22 mouse cellular contexts compared by ENCODE assay signal in the genomic region with DNA sequence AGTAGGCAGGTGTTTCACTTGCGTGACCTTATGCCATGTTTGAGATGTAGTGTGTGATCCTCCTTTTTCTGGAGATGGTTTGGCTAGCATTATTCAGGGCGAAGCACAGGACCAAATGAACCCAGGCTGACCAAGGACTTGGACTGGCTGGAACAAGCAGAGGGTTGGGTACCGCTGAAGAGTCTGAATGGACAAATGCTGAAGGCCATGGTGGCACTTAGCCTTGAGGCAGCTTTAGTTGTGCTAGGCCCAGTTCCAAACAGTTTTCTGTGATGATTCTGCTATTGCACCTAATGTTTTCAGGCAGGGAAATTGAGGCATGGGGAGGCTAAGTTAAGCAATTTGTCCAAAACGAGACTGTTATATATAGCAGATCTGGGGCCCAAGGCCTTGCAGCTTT.
DNase-seq lines count a peak whose midpoint lies in the region; ATAC-seq and TF ChIP-seq lines count a peak whose summit lies in the region.
"Had no signal": no experiment of that assay in that cellular context is flagged by ENCODE, and none has a peak within 500 bp of the region (broad histone marks: within the 10 kb centered on the region; RNA-seq: fewer than 3 reads in every experiment).

No protein-coding gene starts in this region.

- peaks cover 13% of the 10 kb centered on the region for H3K79me2 ChIP-seq in CH12.LX (replicated peaks; ENCODE audit: control insufficient read depth, extremely low read depth, insufficient read depth, poor library complexity, severe bottlenecking)

- no peak for ATAC-seq in hindbrain, embryonic 12.5 days (ENCODE audit: low FRiP score)
- ATAC-seq in hindbrain, embryonic 11.5 days (ENCODE audit: low FRiP score): no peak
- ATAC-seq in liver, embryonic 12.5 days: no peak
- ATAC-seq in megakaryocyte-erythroid progenitor cell, adult 5-6 weeks (replicated peaks; ENCODE audit: low FRiP score, low TSS enrichment, poor library complexity, severe bottlenecking): no peak
- ATAC-seq: forebrain, postnatal 0 days; inflammation-experienced regulatory T-cells, adult 6 months; liver, postnatal 0 days; midbrain, embryonic 16.5 days had no signal

- 0 out of 2 replicates have a peak overlapping the region, but pooled peaks have one; percentile 14 for H3K27ac ChIP-seq in hindbrain, embryonic 12.5 days
- H3K27ac ChIP-seq in hindbrain, embryonic 11.5 days (ENCODE audit: low read depth, low read length): no peak overlapping the region
- 0 out of 2 replicates have a peak overlapping the region, but pooled peaks have one; percentile 4 for H3K27ac ChIP-seq in liver, embryonic 12.5 days
- peak overlapping the region; percentile 76 for H3K27ac ChIP-seq in CH12.LX (ENCODE audit: insufficient read depth, low read depth)
- H3K27ac ChIP-seq: embryonic facial prominence, embryonic 12.5 days; neural tube, embryonic 12.5 days had no signal

- 85% methylated on average over 4 of the region's 4 CpGs for WGBS in hindbrain, embryonic 12.5 days
- 90% methylated on average over 4 of the region's 4 CpGs for WGBS in hindbrain, embryonic 11.5 days
- 85% methylated on average over 4 of the region's 4 CpGs for WGBS in liver, embryonic 12.5 days (ENCODE audit: insufficient replicate concordance)

- in situ Hi-C loops in CH12.LX (cut with MboI; ENCODE audit: low pct_ligation_motif_present, low pct_unique_long_range_greater_than_20kb, low sequenced_read_pairs): no loop called here

- H3K9ac ChIP-seq in hindbrain, embryonic 12.5 days: no peak overlapping the region
- no peak overlapping the region for H3K9ac ChIP-seq in hindbrain, embryonic 11.5 days (ENCODE audit: low read depth, low read length)
- no peak overlapping the region for H3K9ac ChIP-seq in liver, embryonic 12.5 days
- H3K9ac ChIP-seq in CH12.LX (ENCODE audit: insufficient read depth, low read depth): no peak overlapping the region; the same call in 1 of the 2 replicates
- H3K9ac ChIP-seq: embryonic facial prominence, embryonic 12.5 days; forebrain, postnatal 0 days; heart, embryonic 13.5 days; liver, postnatal 0 days; neural tube, embryonic 12.5 days had no signal

- TF ChIP-seq RAD21 in CH12.LX (IDR thresholded peaks at IDR 0.05; ENCODE audit: low read depth, low read length): no peak

- no peak overlapping the region for H3K4me3 ChIP-seq in hindbrain, embryonic 12.5 days
- H3K4me3 ChIP-seq in hindbrain, embryonic 11.5 days (ENCODE audit: low read depth, low read length): no peak overlapping the region
- H3K4me3 ChIP-seq in liver, embryonic 12.5 days: no peak overlapping the region
- no peak overlapping the region for H3K4me3 ChIP-seq in CH12.LX (replicated peaks in 1 of 3; ENCODE audit: low read depth in 2 of 3, low read length in 2 of 3, poor library complexity in 1 of 3)
- H3K4me3 ChIP-seq: embryonic facial prominence, embryonic 12.5 days; heart, embryonic 13.5 days; neural tube, embryonic 12.5 days had no signal

- peaks cover 88% of the 10 kb centered on the region for H3K4me1 ChIP-seq in hindbrain, embryonic 12.5 days
- H3K4me1 ChIP-seq in hindbrain, embryonic 11.5 days (replicated peaks; ENCODE audit: control insufficient read depth, insufficient read depth, low read length): peaks cover 39% of the 10 kb centered on the region
- H3K4me1 ChIP-seq in liver, embryonic 12.5 days: peaks cover 78% of the 10 kb centered on the region
- peaks cover 72 to 100% of the 10 kb centered on the region in 2 experiments for H3K4me1 ChIP-seq in CH12.LX (ENCODE audit: control insufficient read depth in 1 of 2, insufficient read depth in 2 of 2)

- no peaks in the 10 kb centered on the region for H3K9me3 ChIP-seq in hindbrain, embryonic 12.5 days (replicated peaks)
- H3K9me3 ChIP-seq in hindbrain, embryonic 11.5 days (ENCODE audit: control insufficient read depth, low read length): no peaks in the 10 kb centered on the region
- no peaks in the 10 kb centered on the region for H3K9me3 ChIP-seq in liver, embryonic 12.5 days (replicated peaks)
- no peaks in the 10 kb centered on the region for H3K9me3 ChIP-seq in CH12.LX (replicated peaks; ENCODE audit: low read length)
- H3K9me3 ChIP-seq: embryonic facial prominence, embryonic 12.5 days; heart, embryonic 13.5 days; neural tube, embryonic 12.5 days had no signal

- no peak for TF ChIP-seq EP300 in CH12.LX (IDR thresholded peaks at IDR 0.05; ENCODE audit: low read length)

- DNase-seq in adrenal gland, postnatal 36 days: peak; percentile 47 to 49
- DNase-seq in adrenal gland, postnatal 14 days: no peak
- DNase-seq in hindbrain, embryonic 11.5 days (ENCODE audit: low spot score): no peak
- DNase-seq in liver (no peak), CH12.LX (ENCODE audit: extremely low read depth) (no peak)
- DNase-seq: adrenal gland, adult 8-10 months; forebrain, postnatal 0 days; kidney, adult 11 months; kidney, postnatal 36 days; liver, postnatal 0 days; lung, postnatal 36 days; right cerebral cortex, postnatal 4 days; thymus, postnatal 4 days had no signal

- no peak for TF ChIP-seq CTCF in CH12.LX (conservative IDR thresholded peaks at IDR 0.05 in 1 of 2, IDR thresholded peaks at IDR 0.05 in 1 of 2; ENCODE audit: low read depth in 2 of 2, low read length in 2 of 2)

- no peaks in the 10 kb centered on the region for H3K27me3 ChIP-seq in hindbrain, embryonic 12.5 days
- no peaks in the 10 kb centered on the region for H3K27me3 ChIP-seq in hindbrain, embryonic 11.5 days (ENCODE audit: control insufficient read depth, insufficient read depth, low read length)
- no peaks in the 10 kb centered on the region for H3K27me3 ChIP-seq in liver, embryonic 12.5 days (replicated peaks)
- H3K27me3 ChIP-seq in CH12.LX (replicated peaks): no peaks in the 10 kb centered on the region
- H3K27me3 ChIP-seq: embryonic facial prominence, embryonic 12.5 days; heart, embryonic 13.5 days; neural tube, embryonic 12.5 days had no signal

- TF ChIP-seq POLR2A in CH12.LX (IDR thresholded peaks at IDR 0.05; ENCODE audit: low read depth, low read length): no peak

- no peak overlapping the region for H3K4me2 ChIP-seq in hindbrain, embryonic 12.5 days (replicated peaks)
- H3K4me2 ChIP-seq in hindbrain, embryonic 11.5 days (replicated peaks; ENCODE audit: low read depth, low read length): no peak overlapping the region
- H3K4me2 ChIP-seq in liver, embryonic 12.5 days: no peak overlapping the region
- no peak overlapping the region for H3K4me2 ChIP-seq in CH12.LX (ENCODE audit: insufficient read depth, low read depth, poor library complexity, severe bottlenecking)
- H3K4me2 ChIP-seq: heart, embryonic 13.5 days; liver, embryonic 11.5 days; neural tube, embryonic 12.5 days had no signal

- no peaks in the 10 kb centered on the region for H3K36me3 ChIP-seq in hindbrain, embryonic 12.5 days
- no peaks in the 10 kb centered on the region for H3K36me3 ChIP-seq in hindbrain, embryonic 11.5 days (ENCODE audit: control insufficient read depth, insufficient read depth, low read length)
- peaks cover 27% of the 10 kb centered on the region for H3K36me3 ChIP-seq in liver, embryonic 12.5 days
- H3K36me3 ChIP-seq in CH12.LX (replicated peaks in 1 of 2; ENCODE audit: control insufficient read depth in 1 of 2, insufficient read depth in 1 of 2, low read length in 1 of 2): peaks cover 0 to 26% of the 10 kb centered on the region in 2 experiments
- H3K36me3 ChIP-seq: heart, embryonic 13.5 days had no signal

- dilution Hi-C loops in CH12.LX (cut with MboI; ENCODE audit: extremely low pct_ligation_motif_present, extremely low pct_unique_long_range_greater_than_20kb, low sequenced_read_pairs): no loop called here

TF ChIP-seq in CH12.LX, 34 proteins besides CTCF, POLR2A, EP300 and RAD21:
- TF ChIP-seq CHD1 (IDR thresholded peaks at IDR 0.05; ENCODE audit: low read depth, low read length): 0 out of 2 replicates have a peak, but pooled peaks have one; percentile 31
- TF ChIP-seq ZC3H11A (IDR thresholded peaks at IDR 0.05; ENCODE audit: low read depth, low read length): no peak

Comparison
In these comparisons a context has a peak if more than half of its experiments do, and no peak if none do; other contexts are left out.
1. DNase-seq: peak in adrenal gland, postnatal 36 days (2 of 2); none in adrenal gland, postnatal 14 days (single experiment), hindbrain, embryonic 11.5 days (single experiment), liver (single experiment) and CH12.LX (single experiment).